Mouse (Mus musculus) ES-Bruce4 (cell line): ENCODE measurements at regions not wholly inside any gene's neighbourhood (a gene's known extent, or its start where the extent isn't known, plus 50 kb on each side); places are given as distances from the start of the nearest gene placed in this dataset.

Experiments used
- CTCF ChIP-seq: IDR thresholded peaks from one replicate; pipeline ENCODE4 v1.8.1; 2011; ENCODE audit warnings: low read depth, low read length
- EP300 ChIP-seq: IDR thresholded peaks from 2 replicates; pipeline ENCODE4 v1.6.1; 2011; ENCODE audit warnings: low read depth, low read length; ENCODE audit not compliant: insufficient read depth
- POLR2A ChIP-seq: IDR thresholded peaks from one replicate; pipeline ENCODE4 v1.8.1; 2011; ENCODE audit warnings: low read length; ENCODE audit not compliant: insufficient read depth

DNA sequence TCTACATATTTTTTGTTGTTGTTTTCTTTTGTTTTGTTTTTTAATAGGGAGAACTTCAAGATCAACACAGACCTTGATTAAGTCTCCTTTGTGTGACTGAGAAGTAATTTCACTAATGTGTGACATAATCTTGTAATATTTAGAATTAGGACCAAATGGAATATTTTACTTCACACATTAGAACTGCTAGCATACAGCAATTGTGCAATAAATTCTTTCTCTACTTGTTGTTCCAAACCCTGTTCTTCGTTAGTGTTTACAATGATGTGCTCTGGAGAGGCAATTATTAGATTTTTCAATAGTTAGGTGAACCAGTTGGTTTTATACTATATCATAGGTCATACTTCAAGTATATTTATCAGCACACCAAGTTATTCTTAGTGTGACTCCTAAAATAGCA, 171.3 kb upstream of the Cd180 start:
- TF ChIP-seq CTCF, result no peak
- TF ChIP-seq EP300, result no peak
- no peak for TF ChIP-seq POLR2A
